Mouse (Mus musculus) hindbrain, embryonic 12.5 days (tissue): ENCODE results near the gene Dcaf12. TPM values are rescaled to one million over a fixed set of nuclear protein-coding genes. Genes with fewer than 3 reads are reported as not detected.

Source experiments
- ATAC-seq: fragments of 200-750 bp; cut with Nextera tagmentation; 2 replicates; pipeline ENCODE4 v1.8.0; 2017; ENCODE audit warnings: moderate TSS enrichment; ENCODE audit not compliant: low FRiP score
- H3K27ac ChIP-seq: fragments of 300-500 bp; sonication (generic); 2 replicates; pipeline ENCODE4 v1.5.1; 2016; ENCODE audit warnings: mild to moderate bottlenecking
- H3K27me3 ChIP-seq: fragments of 300-500 bp; sonication (generic); 2 replicates; pipeline ENCODE4 v1.6.1; 2016; ENCODE audit warnings: mild to moderate bottlenecking
- H3K36me3 ChIP-seq: fragments of 300-500 bp; sonication (generic); 2 replicates; pipeline ENCODE4 v1.6.1; 2016; ENCODE audit warnings: mild to moderate bottlenecking
- H3K4me1 ChIP-seq: fragments of 300-500 bp; sonication (generic); 2 replicates; pipeline ENCODE4 v1.6.1; 2016
- H3K4me2 ChIP-seq: fragments of 300-500 bp; sonication (generic); replicated peaks from 2 replicates; pipeline ENCODE4 v1.6.1; 2016; ENCODE audit warnings: mild to moderate bottlenecking
- H3K4me3 ChIP-seq: fragments of 300-500 bp; sonication (generic); 2 replicates; pipeline ENCODE4 v1.5.1; 2016; ENCODE audit warnings: mild to moderate bottlenecking
- H3K9ac ChIP-seq: fragments of 300-500 bp; sonication (generic); 2 replicates; pipeline ENCODE4 v1.6.1; 2016; ENCODE audit warnings: mild to moderate bottlenecking, moderate library complexity
- H3K9me3 ChIP-seq: fragments of 300-500 bp; sonication (generic); replicated peaks from 2 replicates; pipeline ENCODE4 v1.6.1; 2016; ENCODE audit warnings: mild to moderate bottlenecking
- WGBS: fragments of 180-500 bp; shearing (Covaris S2); methylation state at CpG from one replicate; pipeline ENCODE4 v1.1.7; 2016; 5-methylcytosine and 5-hydroxymethylcytosine counted together
- polyA plus RNA-seq: library from polyadenylated mRNA; unstranded; fragments of >200 nt; fragmentation: Nextera tagmentation; extraction: Ambion mirVana; gene quantifications from 2 replicates; pipeline ENCODE4 v1.2.1, GENCODE M21; 2016

Gene Dcaf12
- polyA plus RNA-seq, 1 experiment from 2014 or later, result 73.5 TPM

GRCm38 (mm10) chr4:41336546-41336945 lies 21.9 kb upstream of the Dcaf12 start:
- Histone ChIP-seq H3K4me3 (no peak overlapping the region), H3K4me1 (no peaks in the 10 kb centered on the region), H3K36me3 (no peaks in the 10 kb centered on the region), H3K27ac (no peak overlapping the region), H3K27me3 (no peaks in the 10 kb centered on the region), H3K9ac (no peak overlapping the region), H3K4me2 (no peak overlapping the region), H3K9me3 (no peaks in the 10 kb centered on the region)
- no peak for ATAC-seq

GRCm38 (mm10) chr4:41331698-41332421 lies 17.2 kb upstream of the Dcaf12 start:
- Histone ChIP-seq H3K9me3 (no peaks in the 10 kb centered on the region), H3K9ac (no peak overlapping the region), H3K27me3 (no peaks in the 10 kb centered on the region), H3K4me2 (no peak overlapping the region), H3K27ac (no peak overlapping the region), H3K4me1 (no peaks in the 10 kb centered on the region), H3K4me3 (no peak overlapping the region), H3K36me3 (no peaks in the 10 kb centered on the region)
- ATAC-seq, result no peak
- WGBS, result 89% methylated on average over 9 of the region's 9 CpGs

GRCm38 (mm10) chr4:41331085-41331484 lies 16.4 kb upstream of the Dcaf12 start:
- Histone ChIP-seq H3K4me3 (no peak overlapping the region), H3K9me3 (no peaks in the 10 kb centered on the region), H3K36me3 (no peaks in the 10 kb centered on the region), H3K4me2 (no peak overlapping the region), H3K27ac (no peak overlapping the region), H3K9ac (no peak overlapping the region), H3K27me3 (no peaks in the 10 kb centered on the region), H3K4me1 (no peaks in the 10 kb centered on the region)
- WGBS, result 93% methylated on average over 3 of the region's 3 CpGs
- no peak for ATAC-seq

GRCm38 (mm10) chr4:41329481-41329880 lies 14.8 kb upstream of the Dcaf12 start:
- H3K9me3 ChIP-seq, result no peaks in the 10 kb centered on the region
- H3K27me3 ChIP-seq, result no peaks in the 10 kb centered on the region
- H3K27ac ChIP-seq, result no peak overlapping the region
- H3K4me1 ChIP-seq, result no peaks in the 10 kb centered on the region
- no peak overlapping the region for H3K9ac ChIP-seq
- H3K4me2 ChIP-seq, result no peak overlapping the region
- no peak overlapping the region for H3K4me3 ChIP-seq
- no peak for ATAC-seq
- WGBS, result 22% methylated on average over 4 of the region's 4 CpGs
- H3K36me3 ChIP-seq, result no peaks in the 10 kb centered on the region

GRCm38 (mm10) chr4:41326876-41327275 lies 12.2 kb upstream of the Dcaf12 start:
- WGBS, result 91% methylated on average over 6 of the region's 6 CpGs
- Histone ChIP-seq H3K9me3 (no peaks in the 10 kb centered on the region), H3K27me3 (no peaks in the 10 kb centered on the region), H3K4me3 (no peak overlapping the region), H3K27ac (no peak overlapping the region), H3K4me1 (no peaks in the 10 kb centered on the region), H3K4me2 (no peak overlapping the region), H3K9ac (no peak overlapping the region), H3K36me3 (no peaks in the 10 kb centered on the region)
- ATAC-seq, result no peak

- Histone ChIP-seq H3K4me2 (no peak overlapping the region), H3K4me3 (no peak overlapping the region), H3K9ac (no peak overlapping the region), H3K36me3 (no peaks in the 10 kb centered on the region), H3K27ac (no peak overlapping the region), H3K4me1 (no peaks in the 10 kb centered on the region), H3K9me3 (no peaks in the 10 kb centered on the region), H3K27me3 (no peaks in the 10 kb centered on the region)
- ATAC-seq, result no peak
- 73% methylated on average over 4 of the region's 4 CpGs for WGBS
Observed at GRCm38 (mm10) chr4:41320971-41321370, 6.3 kb upstream of the Dcaf12 start.

GRCm38 (mm10) chr4:41318267-41318666 lies 3.6 kb upstream of the Dcaf12 start:
- Histone ChIP-seq H3K27ac (no peak overlapping the region), H3K27me3 (no peaks in the 10 kb centered on the region), H3K9ac (no peak overlapping the region), H3K4me1 (peaks cover 11% of the 10 kb centered on the region), H3K9me3 (no peaks in the 10 kb centered on the region), H3K4me3 (no peak overlapping the region), H3K36me3 (no peaks in the 10 kb centered on the region), H3K4me2 (no peak overlapping the region)
- ATAC-seq, result no peak
- WGBS, result 88% methylated on average over 5 of the region's 5 CpGs

GRCm38 (mm10) chr4:41315173-41315572 lies 484 bp upstream of the Dcaf12 start:
- peak overlapping the region; percentile 64 for H3K4me2 ChIP-seq
- ATAC-seq, result peak; percentile 13
- peak overlapping the region; percentile 99 for H3K4me3 ChIP-seq
- H3K27ac ChIP-seq, result peak overlapping the region; percentile 95
- peaks cover 18% of the 10 kb centered on the region for H3K4me1 ChIP-seq
- no peaks in the 10 kb centered on the region for H3K9me3 ChIP-seq
- H3K27me3 ChIP-seq, result no peaks in the 10 kb centered on the region
- H3K9ac ChIP-seq, result peak overlapping the region; percentile 55
- H3K36me3 ChIP-seq, result peaks cover 18% of the 10 kb centered on the region
- WGBS, result 59% methylated on average over 8 of the region's 8 CpGs

- peak overlapping the region; percentile 95 for H3K27ac ChIP-seq
- WGBS, result 18% methylated on average over 14 of the region's 14 CpGs
- no peak for ATAC-seq
Observed at GRCm38 (mm10) chr4:41313722-41314121, 967 bp downstream of the Dcaf12 start.

GRCm38 (mm10) chr4:41310567-41311563 lies 3.8 kb downstream of the Dcaf12 start:
- H3K9ac ChIP-seq, result no peak overlapping the region
- H3K27me3 ChIP-seq, result no peaks in the 10 kb centered on the region
- ATAC-seq, result no peak
- H3K4me2 ChIP-seq, result no peak overlapping the region
- 92% methylated on average over 9 of the region's 9 CpGs for WGBS
- no peak overlapping the region for H3K27ac ChIP-seq
- peaks cover 45% of the 10 kb centered on the region for H3K36me3 ChIP-seq
- H3K4me3 ChIP-seq, result no peak overlapping the region
- no peaks in the 10 kb centered on the region for H3K9me3 ChIP-seq
- peaks cover 18% of the 10 kb centered on the region for H3K4me1 ChIP-seq

More at GRCm38 (mm10) chr4:41313722-41314121, 967 bp downstream of the Dcaf12 start:
- H3K4me2 ChIP-seq, result peak overlapping the region; percentile 64
- peak overlapping the region; percentile 93 for H3K9ac ChIP-seq
- peaks cover 33% of the 10 kb centered on the region for H3K36me3 ChIP-seq
- no peaks in the 10 kb centered on the region for H3K9me3 ChIP-seq
- H3K4me1 ChIP-seq, result peaks cover 18% of the 10 kb centered on the region
- peak overlapping the region; percentile 99 for H3K4me3 ChIP-seq
- no peaks in the 10 kb centered on the region for H3K27me3 ChIP-seq

GRCm38 (mm10) chr4:41307406-41307805 lies 7.3 kb downstream of the Dcaf12 start:
- no peak for ATAC-seq
- Histone ChIP-seq H3K27me3 (no peaks in the 10 kb centered on the region), H3K4me1 (0 out of 2 replicates have a peak, but pooled peaks cover under 1% of the 10 kb centered on the region), H3K9me3 (no peaks in the 10 kb centered on the region), H3K9ac (no peak overlapping the region), H3K4me2 (no peak overlapping the region), H3K4me3 (no peak overlapping the region), H3K27ac (no peak overlapping the region), H3K36me3 (peaks cover 50% of the 10 kb centered on the region)
- 82% methylated on average over 6 of the region's 6 CpGs for WGBS

GRCm38 (mm10) chr4:41304302-41304701 lies 10.4 kb downstream of the Dcaf12 start:
- Histone ChIP-seq H3K27me3 (no peaks in the 10 kb centered on the region), H3K36me3 (peaks cover 58% of the 10 kb centered on the region), H3K4me2 (no peak overlapping the region), H3K4me3 (no peak overlapping the region), H3K9me3 (no peaks in the 10 kb centered on the region), H3K9ac (0 out of 2 replicates have a peak overlapping the region, but pooled peaks have one; percentile 33), H3K27ac (no peak overlapping the region), H3K4me1 (no peaks in the 10 kb centered on the region)
- 64% methylated on average over 3 of the region's 3 CpGs for WGBS
- no peak for ATAC-seq
